8 mouse cellular contexts compared by ENCODE assay signal in the genomic region with DNA sequence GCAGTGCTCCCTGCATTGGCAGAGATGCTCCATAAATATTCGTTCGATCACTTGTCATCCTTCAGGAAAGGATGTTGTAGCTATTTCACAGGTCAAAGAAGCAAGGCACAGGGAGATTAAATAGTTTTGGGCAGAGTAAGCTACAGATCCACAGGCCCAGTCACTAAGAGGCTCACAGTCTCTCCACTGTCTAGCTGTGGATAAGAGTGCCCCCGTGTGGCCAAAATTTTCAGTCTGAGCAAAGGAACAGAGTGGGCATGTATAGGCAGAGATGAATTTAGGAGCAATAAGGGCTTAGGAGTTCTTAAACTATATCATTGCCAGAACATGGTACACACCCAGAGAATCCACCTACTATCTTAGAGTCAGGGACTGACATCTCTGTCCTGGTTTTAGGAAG. TPM values are rescaled to one million over a fixed set of nuclear protein-coding genes. Genes with fewer than 3 reads are reported as not detected.
DNase-seq lines count a peak whose midpoint lies in the region; ATAC-seq and TF ChIP-seq lines count a peak whose summit lies in the region.

No protein-coding gene starts in this region.

- H3K27me3 ChIP-seq in G1E (ENCODE audit: insufficient read depth, low read length): peaks cover 39% of the 10 kb centered on the region

- H3K9me3 ChIP-seq in G1E (replicated peaks): no peaks in the 10 kb centered on the region

- peak; percentile 40; the same call in 1 of the 2 replicates for ATAC-seq in G1E (ENCODE audit: extremely low read depth, insufficient number of reproducible peaks, low FRiP score, poor library complexity, severe bottlenecking)

- H3K36me3 ChIP-seq in G1E (replicated peaks): no peaks in the 10 kb centered on the region

- WGBS in lung, adult 2 months: 18% methylated on average over 3 of the region's 3 CpGs

- peak; percentile 51 for DNase-seq in G1E (ENCODE audit: low spot score)
- peak; percentile 63 to 69 for DNase-seq in cerebellum, adult 18-20 months
- DNase-seq in forelimb bud, embryonic 11.5 days (ENCODE audit: low read depth, low spot score): peak; percentile 77
- peak; percentile 93 for DNase-seq in heart, postnatal 4 days
- DNase-seq in layer of hippocampus, adult 2 months (ENCODE audit: low spot score in 2 of 2): peak; percentile 87 to 93
- DNase-seq in lung, adult 2 months: peak; percentile 83
- DNase-seq in ovary, postnatal 36 days (ENCODE audit: low spot score): peak; percentile 77
- DNase-seq in thymus, postnatal 25 days: peak; percentile 80

- no peak for TF ChIP-seq POLR2A in lung, adult 2 months (IDR thresholded peaks at IDR 0.05; ENCODE audit: borderline replicate concordance, extremely low read depth, low read depth, low read length)

- no peak overlapping the region for H3K27ac ChIP-seq in layer of hippocampus, adult 2 months

- H3K4me1 ChIP-seq in G1E (ENCODE audit: insufficient read depth, low read depth, low read length): peaks cover 14% of the 10 kb centered on the region
- H3K4me1 ChIP-seq in lung, adult 2 months (ENCODE audit: control insufficient read depth, insufficient read depth, low read length): no peaks in the 10 kb centered on the region

- peak; percentile 43 for TF ChIP-seq CTCF in G1E (IDR thresholded peaks at IDR 0.05; ENCODE audit: low read depth, low read length)
- peak; percentile 91 for TF ChIP-seq CTCF in layer of hippocampus, adult 2 months (conservative IDR thresholded peaks at IDR 0.05)
- TF ChIP-seq CTCF in lung, adult 2 months (IDR thresholded peaks at IDR 0.05; ENCODE audit: insufficient read depth, low read length): peak; percentile 64

- no peak overlapping the region for H3K4me3 ChIP-seq in G1E (ENCODE audit: low read depth, low read length)
- H3K4me3 ChIP-seq in layer of hippocampus, adult 2 months: no peak overlapping the region
- no peak overlapping the region for H3K4me3 ChIP-seq in lung, adult 2 months (replicated peaks; ENCODE audit: extremely low read depth, low read depth, low read length)

RNA-seq across cellular contexts. Expression of gene Cwh43, which starts 26.0 kb away (rescaled TPM):
- total RNA-seq in G1E (2014; fragmentation: Nextera tagmentation) (not detected in 2 replicates), G1E (2017) (not detected in 2 replicates)
- polyA plus RNA-seq in G1E (2012): not detected in 2 replicates
- total RNA-seq in heart, postnatal 4 days (2021): not detected
- total RNA-seq in layer of hippocampus, adult 2 months (2021): under 1 TPM; 0.56 to 0.86 TPM
- 0.06 and 0.78 TPM in 2 replicates for polyA plus RNA-seq in lung, adult 2 months (2012; rRNA removed)

RNA-seq across cellular contexts. Expression of gene Ociad2, which starts 39.1 kb away (rescaled TPM):
- total RNA-seq in G1E (2014; fragmentation: Nextera tagmentation) (not detected in 2 replicates), G1E (2017) (0.76 and 1.1 TPM in 2 replicates)
- not detected in 2 replicates for polyA plus RNA-seq in G1E (2012)
- 10 to 100 TPM in 1 of 2 experiments, 1 to 10 TPM in 1; 9.6 to 12.1 TPM for total RNA-seq in heart, postnatal 4 days (2021)
- 100 to 1,000 TPM; 125 to 147 TPM for total RNA-seq in layer of hippocampus, adult 2 months (2021)
- 3.0 and 4.3 TPM in 2 replicates for polyA plus RNA-seq in lung, adult 2 months (2012; rRNA removed)

Comparison
In these comparisons a context has a peak if more than half of its experiments do, and no peak if none do; other contexts are left out.
1. RNA of gene Ociad2, which starts 39.1 kb away (total RNA-seq): 125 to 147 TPM in layer of hippocampus, adult 2 months; 9.6 to 12.1 TPM in heart, postnatal 4 days and 0.76 to 1.1 TPM in G1E; every median in the first group is over 4 times any median in the second.
2. Peak in every context shown above with its lines, with median percentiles within 50 percentile points of each other: DNase-seq and CTCF ChIP-seq.